Mouse (Mus musculus) heart, embryonic 15.5 days (tissue): ENCODE data around the gene Stac3. TPM values are rescaled to one million over a fixed set of nuclear protein-coding genes. Genes with fewer than 3 reads are reported as not detected.

Source experiments
- ATAC-seq: fragments of 200-750 bp; cut with Nextera tagmentation; replicated peaks from 2 replicates; pipeline ENCODE4 v1.8.0; 2017; ENCODE audit warnings: low read depth, moderate TSS enrichment; ENCODE audit not compliant: insufficient number of reproducible peaks, insufficient read depth, low FRiP score
- H3K27ac ChIP-seq: fragments of 300-500 bp; sonication (generic); 2 replicates; pipeline ENCODE4 v1.5.1; 2015; ENCODE audit warnings: mild to moderate bottlenecking, inconsistent platforms
- H3K27me3 ChIP-seq: fragments of 300-500 bp; sonication (generic); 2 replicates; pipeline ENCODE4 v1.6.1; 2015; ENCODE audit warnings: inconsistent platforms
- H3K36me3 ChIP-seq: fragments of 300-500 bp; sonication (generic); 2 replicates; pipeline ENCODE4 v1.6.1; 2015; ENCODE audit warnings: mild to moderate bottlenecking, inconsistent platforms
- H3K4me1 ChIP-seq: fragments of 300-500 bp; sonication (generic); replicated peaks from 2 replicates; pipeline ENCODE4 v1.6.1; 2015; ENCODE audit warnings: inconsistent platforms
- H3K4me2 ChIP-seq: fragments of 300-500 bp; sonication (generic); 2 replicates; pipeline ENCODE4 v1.6.1; 2015; ENCODE audit warnings: inconsistent platforms, mild to moderate bottlenecking, moderate library complexity
- H3K4me3 ChIP-seq: fragments of 300-500 bp; sonication (generic); 2 replicates; pipeline ENCODE4 v1.5.1; 2015; ENCODE audit warnings: mild to moderate bottlenecking, inconsistent platforms
- H3K9ac ChIP-seq: fragments of 300-500 bp; sonication (generic); 2 replicates; pipeline ENCODE4 v1.6.1; 2015; ENCODE audit warnings: mild to moderate bottlenecking, inconsistent platforms
- H3K9me3 ChIP-seq: fragments of 300-500 bp; sonication (generic); replicated peaks from 2 replicates; pipeline ENCODE4 v1.6.1; 2016; ENCODE audit warnings: inconsistent platforms
- WGBS: fragments of 180-500 bp; shearing (Covaris S2); methylation state at CpG from one replicate; pipeline ENCODE4 v1.1.7; 2015; ENCODE audit warnings: mixed read lengths; 5-methylcytosine and 5-hydroxymethylcytosine counted together
- polyA plus RNA-seq: library from polyadenylated mRNA; unstranded; fragments of >200 nt; fragmentation: Nextera tagmentation; extraction: Ambion mirVana; gene quantifications from 2 replicates; pipeline ENCODE4 v1.2.1, GENCODE M21; 2015

Gene Stac3
- polyA plus RNA-seq, 1 experiment from 2014 or later = 0.62 TPM

- Histone ChIP-seq H3K27me3 (peaks cover 96% of the 10 kb centered on the region), H3K4me1 (peaks cover 29% of the 10 kb centered on the region), H3K27ac (no peak overlapping the region), H3K4me3 (no peak overlapping the region; the same call in 1 of the 2 replicates), H3K9ac (no peak overlapping the region), H3K36me3 (no peaks in the 10 kb centered on the region), H3K9me3 (no peaks in the 10 kb centered on the region), H3K4me2 (no peak overlapping the region)
- WGBS = 7% methylated on average over 17 of the region's 17 CpGs
- no peak for ATAC-seq
Measured at GRCm38 (mm10) chr10:127527481-127527880, 26.0 kb downstream of the Stac3 start.

- ATAC-seq = no peak
- no peak overlapping the region for H3K27ac ChIP-seq
- H3K9me3 ChIP-seq = no peaks in the 10 kb centered on the region
- peaks cover 34% of the 10 kb centered on the region for H3K4me1 ChIP-seq
- 2% methylated on average over 24 of the region's 25 CpGs for WGBS
- peak overlapping the region; percentile 14; the same call in 1 of the 2 replicates for H3K4me3 ChIP-seq
- H3K4me2 ChIP-seq = peak overlapping the region; percentile 18; the same call in 1 of the 2 replicates
- H3K27me3 ChIP-seq = peaks cover 100% of the 10 kb centered on the region
- H3K36me3 ChIP-seq = no peaks in the 10 kb centered on the region
- no peak overlapping the region for H3K9ac ChIP-seq
Measured at GRCm38 (mm10) chr10:127530945-127531344, 29.5 kb downstream of the Stac3 start.

GRCm38 (mm10) chr10:127531548-127531947 is 30.1 kb downstream of the Stac3 start:
- WGBS = under 1% methylated on average over 4 of the region's 4 CpGs
- no peaks in the 10 kb centered on the region for H3K9me3 ChIP-seq
- H3K27ac ChIP-seq = no peak overlapping the region
- H3K4me2 ChIP-seq = no peak overlapping the region
- peaks cover 28% of the 10 kb centered on the region for H3K4me1 ChIP-seq
- H3K36me3 ChIP-seq = no peaks in the 10 kb centered on the region
- H3K9ac ChIP-seq = no peak overlapping the region
- H3K4me3 ChIP-seq = no peak overlapping the region; the same call in 1 of the 2 replicates
- peaks cover 100% of the 10 kb centered on the region for H3K27me3 ChIP-seq
- no peak for ATAC-seq

GRCm38 (mm10) chr10:127534036-127534928 is 32.8 kb downstream of the Stac3 start, which contains the start of gene Nxph4:
Nxph4 (minus strand) TSS chr10:127534559.
- under 1% methylated on average over 43 of the region's 78 CpGs for WGBS
- Histone ChIP-seq H3K4me3 (peak within 1 kb of the TSS; percentile 55), H3K4me2 (peak within 1 kb of the TSS; percentile 97), H3K27ac (no peak within 1 kb of the TSS), H3K9me3 (no peaks in the 10 kb centered on the region), H3K9ac (peak within 1 kb of the TSS; percentile 59), H3K4me1 (peaks cover 24% of the 10 kb centered on the region), H3K36me3 (no peaks in the 10 kb centered on the region), H3K27me3 (peaks cover 87% of the 10 kb centered on the region)
- ATAC-seq = peak; percentile 11

- Histone ChIP-seq H3K4me2 (peak overlapping the region; percentile 97), H3K4me3 (peak overlapping the region; percentile 55), H3K27ac (no peak overlapping the region), H3K27me3 (peaks cover 80% of the 10 kb centered on the region), H3K9me3 (no peaks in the 10 kb centered on the region), H3K4me1 (peaks cover 24% of the 10 kb centered on the region), H3K36me3 (no peaks in the 10 kb centered on the region), H3K9ac (peak overlapping the region; percentile 23; the same call in 1 of the 2 replicates)
- under 1% methylated on average over 30 of the region's 30 CpGs for WGBS
- ATAC-seq = no peak; the same call in 1 of the 2 replicates
Measured at GRCm38 (mm10) chr10:127534929-127535384, 33.5 kb downstream of the Stac3 start.

GRCm38 (mm10) chr10:127536586-127537314 is 35.3 kb downstream of the Stac3 start:
- Histone ChIP-seq H3K9me3 (no peaks in the 10 kb centered on the region), H3K27ac (no peak overlapping the region), H3K27me3 (peaks cover 62% of the 10 kb centered on the region), H3K4me1 (peaks cover 18% of the 10 kb centered on the region), H3K4me3 (no peak overlapping the region), H3K9ac (no peak overlapping the region), H3K4me2 (no peak overlapping the region), H3K36me3 (0 out of 2 replicates have a peak, but pooled peaks cover 6% of the 10 kb centered on the region)
- ATAC-seq = no peak
- WGBS = 11% methylated on average over 8 of the region's 8 CpGs

- Histone ChIP-seq H3K4me2 (no peak overlapping the region), H3K9ac (no peak overlapping the region), H3K9me3 (no peaks in the 10 kb centered on the region), H3K4me1 (peaks cover 18% of the 10 kb centered on the region), H3K27ac (no peak overlapping the region), H3K36me3 (0 out of 2 replicates have a peak, but pooled peaks cover 6% of the 10 kb centered on the region), H3K4me3 (no peak overlapping the region), H3K27me3 (peaks cover 49% of the 10 kb centered on the region)
- ATAC-seq = no peak
- 29% methylated on average over 7 of the region's 7 CpGs for WGBS
Measured at GRCm38 (mm10) chr10:127537854-127538583, 36.5 kb downstream of the Stac3 start.

GRCm38 (mm10) chr10:127541510-127541909 is 40.0 kb downstream of the Stac3 start:
- Histone ChIP-seq H3K4me3 (no peak overlapping the region), H3K4me1 (no peaks in the 10 kb centered on the region), H3K27ac (no peak overlapping the region), H3K36me3 (peaks cover 11% of the 10 kb centered on the region; the same call in 1 of the 2 replicates), H3K4me2 (no peak overlapping the region), H3K9me3 (no peaks in the 10 kb centered on the region), H3K27me3 (peaks cover 14% of the 10 kb centered on the region), H3K9ac (no peak overlapping the region)
- no peak for ATAC-seq
- 88% methylated on average over 8 of the region's 8 CpGs for WGBS

- H3K36me3 ChIP-seq = peaks cover 17% of the 10 kb centered on the region; the same call in 1 of the 2 replicates
Measured at GRCm38 (mm10) chr10:127542084-127542483, 40.6 kb downstream of the Stac3 start.

GRCm38 (mm10) chr10:127542720-127543119 is 41.2 kb downstream of the Stac3 start:
- peaks cover 19% of the 10 kb centered on the region; the same call in 1 of the 2 replicates for H3K36me3 ChIP-seq
- ATAC-seq = no peak
- WGBS = 65% methylated on average over 6 of the region's 6 CpGs

More at GRCm38 (mm10) chr10:127542084-127542483, 40.6 kb downstream of the Stac3 start:
- Histone ChIP-seq H3K4me2 (no peak overlapping the region), H3K9me3 (no peaks in the 10 kb centered on the region), H3K4me3 (no peak overlapping the region), H3K4me1 (no peaks in the 10 kb centered on the region), H3K27me3 (peaks cover 8% of the 10 kb centered on the region), H3K27ac (no peak overlapping the region), H3K9ac (no peak overlapping the region)
- no peak for ATAC-seq
- WGBS = 63% methylated on average over 13 of the region's 13 CpGs

More at GRCm38 (mm10) chr10:127542720-127543119, 41.2 kb downstream of the Stac3 start:
- peaks cover 5% of the 10 kb centered on the region; the same call in 1 of the 2 replicates for H3K27me3 ChIP-seq
- H3K9ac ChIP-seq = no peak overlapping the region
- H3K4me2 ChIP-seq = no peak overlapping the region
- H3K4me3 ChIP-seq = no peak overlapping the region
- H3K4me1 ChIP-seq = no peaks in the 10 kb centered on the region
- no peak overlapping the region for H3K27ac ChIP-seq
- no peaks in the 10 kb centered on the region for H3K9me3 ChIP-seq
